Mouse (Mus musculus) G1E-ER4 (cell line): ENCODE data around the gene Birc7. TPM values are rescaled to one million over a fixed set of nuclear protein-coding genes. Genes with fewer than 3 reads are reported as not detected.

Experiments
- GATA1 ChIP-seq: IDR thresholded peaks from one replicate; pipeline ENCODE4 v1.8.0; 2012; ENCODE audit warnings: low read length, inconsistent platforms
- polyA plus RNA-seq: library from polyadenylated mRNA; stranded (reverse); fragments of >175 nt; gene quantifications from 2 replicates; pipeline ENCODE4 v1.2.3, GENCODE M21; 2012

Birc7 gene
- polyA plus RNA-seq, 1 experiment, result not detected

DNA sequence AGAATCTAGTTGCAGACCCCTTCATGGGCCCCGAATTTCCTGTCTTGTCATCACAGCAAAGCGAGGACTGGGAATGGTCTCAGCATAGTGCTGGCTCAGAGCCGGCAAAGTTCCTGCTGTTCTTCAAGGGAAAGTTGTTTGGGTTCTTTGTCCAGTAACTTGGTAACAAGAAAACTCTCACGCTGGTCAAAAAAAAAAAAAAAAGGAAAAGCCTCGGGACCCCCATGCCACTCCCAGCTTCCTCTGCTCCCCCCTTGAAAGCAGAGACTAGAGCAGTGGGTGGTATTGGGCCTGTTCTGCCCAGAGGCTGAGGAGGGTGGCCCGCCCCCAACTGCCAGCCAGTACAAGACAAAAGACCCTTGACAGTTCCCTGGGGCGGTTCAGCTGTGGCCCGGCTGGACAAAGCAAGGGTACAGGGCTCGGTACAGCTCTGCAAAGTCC lies 23.9 kb downstream of the Birc7 start:
- no peak for TF ChIP-seq GATA1

GRCm38 (mm10) chr2:180953638-180954037 lies 24.8 kb downstream of the Birc7 start:
- no peak for TF ChIP-seq GATA1

- TF ChIP-seq GATA1, result no peak
Measured at GRCm38 (mm10) chr2:180954061-180955047, 25.5 kb downstream of the Birc7 start, which contains the start of gene Nkain4. Nkain4 (minus strand) TSS chr2:180954699.

- no peak for TF ChIP-seq GATA1
Measured at GRCm38 (mm10) chr2:180959605-180960004, 30.8 kb downstream of the Birc7 start.

DNA sequence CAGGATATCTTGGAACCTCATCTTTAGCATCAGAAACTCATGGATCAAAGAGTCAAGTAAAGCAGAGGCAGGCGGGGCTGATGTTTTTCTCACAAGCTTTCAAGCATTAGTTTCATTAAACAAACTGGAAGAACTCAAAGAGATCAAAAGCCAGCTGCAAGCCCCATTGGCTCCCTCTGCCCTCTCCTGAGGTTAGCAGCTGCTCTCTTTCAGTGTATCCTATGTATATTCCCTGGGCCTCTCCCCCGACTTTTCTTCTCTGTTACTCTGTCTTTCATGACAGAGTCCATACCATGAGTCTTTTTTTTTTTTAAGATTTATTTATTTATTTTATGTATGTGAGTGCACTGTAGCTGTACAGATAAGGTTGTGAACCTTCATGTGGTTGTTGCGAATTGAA lies 31.4 kb downstream of the Birc7 start:
- no peak for TF ChIP-seq GATA1

GRCm38 (mm10) chr2:180962616-180963308 lies 33.9 kb downstream of the Birc7 start:
- no peak for TF ChIP-seq GATA1

DNA sequence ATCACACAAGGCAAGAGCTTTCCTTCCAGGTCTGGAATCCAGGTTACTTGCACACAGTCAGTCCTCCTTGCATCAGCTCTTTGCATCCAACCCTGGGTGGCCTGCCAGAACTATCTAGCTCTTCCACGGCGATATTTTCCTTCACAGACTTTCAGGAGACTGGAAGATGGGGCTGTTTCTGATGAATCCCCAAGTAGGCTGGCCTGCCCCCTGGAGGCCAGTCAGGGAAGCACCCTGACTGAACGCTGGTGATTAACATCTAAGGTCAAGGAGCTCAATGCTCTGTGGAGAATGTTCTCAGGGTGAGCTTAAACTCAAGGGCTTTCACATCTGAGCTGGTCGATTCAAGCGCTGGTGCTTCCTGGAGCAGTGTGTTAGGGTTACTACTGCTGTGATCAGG lies 35.1 kb downstream of the Birc7 start:
- TF ChIP-seq GATA1, result no peak

DNA sequence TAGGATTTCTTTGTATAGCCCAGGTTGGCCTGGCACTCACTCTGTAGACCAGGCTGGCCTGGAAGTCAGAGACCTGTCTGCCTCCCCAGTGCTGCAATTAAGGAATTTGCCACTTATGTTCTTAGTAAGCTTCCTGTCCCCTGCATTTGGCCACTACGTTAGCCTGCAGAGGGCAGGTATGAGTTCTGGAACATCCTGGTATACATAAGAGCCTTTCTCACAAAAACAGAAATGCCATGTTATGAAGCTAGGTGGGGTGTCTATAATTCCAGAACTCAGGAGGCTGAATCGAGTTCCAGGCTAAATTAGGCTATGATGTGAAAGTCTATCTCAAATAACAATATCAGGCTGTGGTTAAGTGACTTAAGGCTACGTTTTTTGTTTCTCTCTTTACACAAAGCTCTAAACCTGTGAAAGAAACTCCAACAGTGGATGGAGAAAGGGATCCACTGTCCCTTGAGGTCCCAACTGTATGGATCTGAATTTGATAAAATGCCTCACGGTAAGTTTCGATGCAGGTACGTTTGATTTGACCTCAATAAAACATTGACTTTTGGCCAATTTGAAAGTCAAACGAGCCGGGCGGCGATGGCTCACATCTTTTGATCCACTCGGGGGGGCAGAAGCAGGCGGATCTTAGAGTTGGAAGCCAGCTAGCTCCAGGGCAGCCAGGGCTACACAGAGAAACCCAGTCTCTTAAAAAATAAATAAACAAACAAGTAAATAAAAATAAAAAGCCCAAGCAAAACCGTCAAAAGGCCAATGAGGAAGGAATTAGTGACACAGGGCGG lies 37.5 kb downstream of the Birc7 start:
- TF ChIP-seq GATA1, result no peak

GRCm38 (mm10) chr2:180967010-180967763 lies 38.4 kb downstream of the Birc7 start, which contains the start of gene Arfgap1:
Arfgap1 (plus strand) TSS chr2:180967225.
- TF ChIP-seq GATA1, result no peak

- TF ChIP-seq GATA1, result no peak
Measured at GRCm38 (mm10) chr2:180981133-180981532, 52.3 kb downstream of the Birc7 start.

Other genes with a start within 250 kb of the Birc7 start
- 25.6 and 29.7 TPM in 2 replicates for gene Dido1, start 219.0 kb upstream of the Birc7 start, polyA plus RNA-seq
- 43.3 and 62.1 TPM in 2 replicates for gene Gid8, start 218.9 kb upstream of the Birc7 start, polyA plus RNA-seq
- 0.65 and 0.70 TPM in 2 replicates for gene Slc17a9, start 203.8 kb upstream of the Birc7 start, polyA plus RNA-seq
- not detected in 2 replicates for gene Bhlhe23, start 152.1 kb upstream of the Birc7 start, polyA plus RNA-seq
- 94.3 and 123 TPM in 2 replicates for gene Ythdf1, start 8.1 kb upstream of the Birc7 start, polyA plus RNA-seq
- not detected in 2 replicates for gene Nkain4, start 25.7 kb downstream of the Birc7 start, polyA plus RNA-seq
- gene Arfgap1, start 38.2 kb downstream of the Birc7 start, polyA plus RNA-seq, result 31.0 and 35.0 TPM in 2 replicates
- gene Col20a1, start 57.5 kb downstream of the Birc7 start, polyA plus RNA-seq, result 0.52 and 0.57 TPM in 2 replicates
- not detected in 2 replicates for gene Chrna4, start 114.5 kb downstream of the Birc7 start, polyA plus RNA-seq
- gene Kcnq2, start 206.3 kb downstream of the Birc7 start, polyA plus RNA-seq, result not detected in 2 replicates
- gene Eef1a2, start 228.0 kb downstream of the Birc7 start, polyA plus RNA-seq, result not detected in 2 replicates